Mouse (Mus musculus) left cerebral cortex, adult 18-20 months (tissue): ENCODE measurements at regions not wholly inside any gene's neighbourhood (a gene's known extent, or its start where the extent isn't known, plus 50 kb on each side); places are given as distances from the start of the nearest gene placed in this dataset.

Experiments used
- DNase-seq, 2 experiments: peaks; one replicate each; pipeline ENCODE4 v3.0.0; 2021 to 2022; ENCODE audit warnings: low spot score in 2 of 2, mixed read lengths in 1 of 2

GRCm38 (mm10) chr16:37725745-37726144 lies 50.9 kb upstream of the Fstl1 start:
- DNase-seq = no peak

GRCm38 (mm10) chr16:37715173-37715572 lies 60.9 kb upstream of the Ndufb4 start:
- DNase-seq = no peak

GRCm38 (mm10) chr16:37714276-37714675 lies 60.0 kb upstream of the Ndufb4 start:
- DNase-seq = no peak

- DNase-seq = no peak
Observed at GRCm38 (mm10) chr16:37706242-37706923, 52.1 kb upstream of the Ndufb4 start.

GRCm38 (mm10) chr16:37705209-37705608 lies 51.0 kb upstream of the Ndufb4 start:
- DNase-seq = no peak

GRCm38 (mm10) chr16:37704461-37705155 lies 50.4 kb upstream of the Ndufb4 start:
- peak; percentile 47 to 52 for DNase-seq
